Mouse (Mus musculus): ENCODE data around the gene Olfr329-ps.

- TF ChIP-seq POLR2A (IDR thresholded peaks at IDR 0.05; ENCODE audit: control insufficient read depth, low read depth, low read length) (no peak), CTCF (IDR thresholded peaks at IDR 0.05; ENCODE audit: control insufficient read depth, insufficient read depth, insufficient replicate concordance, low read depth, low read length) (no peak)
Measured at GRCm38 (mm10) chr11:58492455-58492854, 53.8 kb downstream of the Olfr329-ps start, which contains the start of gene Olfr332.

Measured in testis, adult 2 months (tissue).